Mouse (Mus musculus) kidney, adult 18-20 months (tissue): ENCODE data around the gene Tmem125.

Experiments used
- DNase-seq: peaks from one replicate; pipeline ENCODE4 v3.0.0; 2021

The Tmem125 gene

DNA sequence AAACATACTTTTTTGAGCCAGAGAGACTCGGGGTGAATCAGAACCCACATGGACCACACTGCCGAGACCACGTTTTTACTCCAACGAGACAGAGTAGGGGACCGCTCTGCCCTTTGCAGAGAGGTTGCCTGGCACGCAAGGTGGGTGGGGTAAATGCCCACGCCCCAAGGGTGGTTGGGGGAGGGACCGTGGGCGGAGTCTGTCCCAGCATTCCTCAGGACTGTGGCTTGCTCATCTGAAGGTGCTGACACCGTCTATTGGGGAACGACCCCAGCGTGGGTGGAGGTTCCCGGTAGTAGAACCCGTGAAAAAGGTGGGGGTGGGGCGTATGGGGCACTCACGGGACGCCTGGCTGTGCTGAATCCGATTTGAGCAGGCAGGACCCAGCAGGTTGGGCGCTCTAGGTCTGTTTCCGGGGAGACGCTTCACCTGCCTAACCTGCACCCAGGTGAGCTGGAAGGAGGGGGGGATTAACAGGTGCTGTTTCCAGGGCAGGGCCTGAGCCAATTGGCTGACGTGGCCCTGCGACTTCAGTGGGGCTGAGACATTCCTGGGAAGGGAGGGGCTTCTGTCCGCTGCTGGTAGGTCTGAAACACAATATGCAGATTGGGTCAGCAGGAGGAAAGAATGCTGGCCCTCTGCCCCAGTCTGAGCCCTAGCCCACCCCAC, at the start of gene Tmem125:
TSS of gene Tmem125 (minus strand) at position 453 of the 669 bp plus-strand sequence.
- DNase-seq, result peak; percentile 95

- no peak for DNase-seq
Measured at GRCm38 (mm10) chr4:118589733-118590130, 45.9 kb upstream of the Tmem125 start.

- no peak for DNase-seq
Measured at GRCm38 (mm10) chr4:118589053-118589732, 45.3 kb upstream of the Tmem125 start.

- no peak for DNase-seq
Measured at GRCm38 (mm10) chr4:118582629-118583028, 38.8 kb upstream of the Tmem125 start.

GRCm38 (mm10) chr4:118581508-118581907, 37.7 kb upstream of the Tmem125 start:
- DNase-seq, result no peak

DNA sequence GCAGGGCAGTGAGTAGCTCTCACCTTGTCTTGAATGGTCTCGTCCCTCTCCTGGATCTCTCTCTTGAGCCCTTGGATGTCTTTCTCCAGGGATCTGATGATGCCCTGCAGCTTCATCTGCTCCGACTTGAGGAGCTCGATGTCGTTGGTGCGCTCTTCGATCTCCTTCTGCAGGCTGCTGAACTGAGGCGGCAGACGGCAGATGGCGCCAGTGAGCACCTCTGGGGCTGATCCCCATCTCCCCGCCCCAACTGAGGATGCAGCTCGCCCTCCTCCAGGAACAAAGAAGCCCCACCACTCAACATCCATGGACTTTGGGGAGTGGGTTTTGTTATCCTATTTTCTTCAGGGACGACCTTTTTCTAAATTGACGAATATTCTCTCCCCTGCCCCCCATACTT, 35.5 kb upstream of the Tmem125 start:
- DNase-seq, result peak; percentile 20

DNA sequence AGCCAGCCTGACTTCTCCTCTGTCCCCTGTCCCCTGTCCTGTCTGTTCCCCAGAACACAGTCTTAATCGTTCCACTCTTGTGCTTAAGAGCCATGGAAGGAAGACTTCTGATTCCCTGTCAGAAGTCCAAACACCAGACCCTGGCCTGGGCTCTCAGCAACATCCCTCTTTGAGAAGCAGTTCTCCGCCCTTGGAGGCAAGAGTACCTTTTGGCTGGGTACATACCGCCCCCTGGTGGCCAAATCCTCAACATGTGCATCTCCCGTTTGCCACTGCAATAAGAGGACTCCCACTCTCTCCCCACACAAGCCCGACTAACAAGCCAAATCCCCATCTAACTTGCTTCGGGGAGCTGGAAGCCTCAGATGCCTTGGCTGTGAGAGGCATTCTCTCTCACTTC, 32.3 kb upstream of the Tmem125 start:
- peak; percentile 83 for DNase-seq

DNA sequence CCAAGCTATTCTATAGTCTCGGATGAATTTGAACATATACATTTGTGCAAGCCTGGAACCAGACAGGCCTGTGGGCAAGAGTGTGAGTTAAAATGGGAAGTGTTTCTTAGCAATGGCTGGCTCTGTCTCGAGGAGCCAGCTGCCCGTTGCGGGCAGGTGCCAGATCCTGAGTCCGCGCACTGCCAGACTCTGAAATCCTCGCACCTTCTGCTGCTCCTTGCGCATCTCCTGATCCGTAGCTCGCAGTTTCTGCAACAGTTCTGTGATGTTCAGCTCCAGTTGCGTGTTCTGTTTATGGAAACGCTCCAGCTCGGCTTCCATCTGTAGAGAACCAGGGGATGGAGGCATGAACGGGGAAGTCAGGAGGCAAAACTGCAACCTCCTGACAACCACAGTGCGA, 27.6 kb upstream of the Tmem125 start:
- DNase-seq, result no peak

DNA sequence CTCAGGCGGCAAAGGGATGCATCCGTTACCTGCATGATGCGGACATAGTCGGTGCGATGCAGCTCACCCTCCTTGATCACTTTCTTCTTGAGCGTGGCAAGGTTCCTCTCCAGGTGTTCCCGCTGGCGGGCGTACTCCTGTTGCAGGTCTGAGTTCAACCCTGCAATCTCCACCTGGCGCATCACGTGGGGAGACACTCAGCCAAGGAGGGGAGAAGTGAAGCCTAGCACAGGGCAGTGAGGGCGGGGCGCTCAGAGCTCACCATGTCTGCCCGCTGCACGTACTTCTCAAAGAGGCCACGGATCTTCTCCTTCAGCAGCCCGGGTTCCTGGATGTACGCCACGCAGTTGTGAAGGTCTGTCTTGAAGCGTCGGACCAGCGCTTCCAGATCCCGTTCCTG, 25.5 kb upstream of the Tmem125 start:
- no peak for DNase-seq

DNA sequence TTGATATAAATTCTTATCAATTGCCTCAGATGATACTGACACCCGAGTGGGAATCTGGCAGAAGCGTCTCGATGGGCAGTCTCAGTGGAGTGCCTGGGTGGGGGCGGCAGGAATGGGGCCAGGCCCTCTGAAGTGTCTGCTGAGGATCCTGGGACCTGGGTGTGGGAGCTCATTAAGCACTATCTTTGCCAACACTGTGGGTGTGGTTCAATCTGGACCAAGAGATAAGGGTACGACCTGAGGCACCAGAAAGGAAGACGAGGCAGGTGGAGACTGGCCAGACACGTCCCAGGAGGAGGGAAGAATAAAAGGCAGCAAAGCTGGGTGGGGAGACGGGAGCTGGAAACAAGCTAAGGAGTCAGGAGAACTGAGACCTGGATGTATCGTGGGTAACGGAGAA, 24.9 kb upstream of the Tmem125 start:
- DNase-seq, result no peak

DNA sequence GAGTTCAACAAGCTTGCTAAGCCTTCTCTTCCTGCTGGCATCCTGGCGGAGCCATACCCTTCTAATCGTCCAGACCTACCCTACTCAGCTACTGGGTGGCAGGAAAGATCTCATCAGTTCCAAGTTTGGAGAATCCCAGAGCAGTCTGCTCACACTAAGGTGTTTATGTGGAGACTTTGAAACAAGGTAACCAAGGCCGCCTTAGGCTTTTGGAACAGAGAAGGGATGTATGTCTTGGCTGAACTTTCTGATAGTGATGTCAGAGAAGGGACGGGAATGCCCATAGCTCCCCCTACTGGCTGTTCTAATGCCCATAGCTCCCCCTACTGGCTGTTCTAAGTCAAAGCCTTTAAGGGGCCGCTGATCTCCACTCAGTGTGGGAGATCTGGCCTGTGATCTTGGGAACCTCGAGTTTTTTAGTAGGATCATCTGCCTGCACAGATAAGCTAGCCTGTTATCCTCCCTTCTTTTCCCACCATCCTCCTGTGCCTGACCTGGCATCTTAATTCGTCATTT, 22.4 kb upstream of the Tmem125 start:
- peak; percentile 62 for DNase-seq

- no peak for DNase-seq
Measured at GRCm38 (mm10) chr4:118564926-118565279, 21.1 kb upstream of the Tmem125 start.

- DNase-seq, result peak; percentile 23
Measured at GRCm38 (mm10) chr4:118564062-118564925, 20.4 kb upstream of the Tmem125 start.

- DNase-seq, result no peak
Measured at GRCm38 (mm10) chr4:118553039-118553649, 9.3 kb upstream of the Tmem125 start.

GRCm38 (mm10) chr4:118548130-118548480, 4.3 kb upstream of the Tmem125 start:
- peak; percentile 14 for DNase-seq

DNA sequence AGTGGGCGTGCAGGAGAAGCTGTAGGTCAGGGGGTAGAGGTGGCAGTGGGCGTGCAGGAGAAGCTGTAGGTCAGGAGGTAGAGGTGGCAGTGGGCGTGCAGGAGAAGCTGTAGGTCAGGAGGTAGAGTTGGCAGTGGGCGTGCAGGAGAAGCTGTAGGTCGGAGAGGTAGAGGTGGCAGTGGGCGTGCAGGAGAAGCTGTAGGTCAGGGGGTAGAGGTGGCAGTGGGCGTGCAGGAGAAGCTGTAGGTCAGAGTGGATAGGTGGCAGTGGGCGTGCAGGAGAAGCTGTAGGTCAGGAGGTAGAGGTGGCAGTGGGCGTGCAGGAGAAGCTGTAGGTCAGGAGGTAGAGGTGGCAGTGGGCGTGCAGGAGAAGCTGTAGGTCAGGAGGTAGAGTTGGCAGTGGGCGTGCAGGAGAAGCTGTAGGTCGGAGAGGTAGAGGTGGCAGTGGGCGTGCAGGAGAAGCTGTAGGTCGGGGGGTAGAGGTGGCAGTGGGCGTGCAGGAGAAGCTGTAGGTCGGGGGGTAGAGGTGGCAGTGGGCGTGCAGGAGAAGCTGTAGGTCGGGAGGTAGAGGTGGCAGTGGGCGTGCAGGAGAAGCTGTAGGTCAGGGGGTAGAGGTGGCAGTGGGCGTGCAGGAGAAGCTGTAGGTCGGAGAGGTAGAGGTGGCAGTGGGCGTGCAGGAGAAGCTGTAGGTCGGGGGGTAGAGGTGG, 3.7 kb upstream of the Tmem125 start:
- DNase-seq, result peak; percentile 68

- DNase-seq, result no peak
Measured at GRCm38 (mm10) chr4:118544441-118545127, 740 bp upstream of the Tmem125 start.

GRCm38 (mm10) chr4:118543158-118543530, 700 bp downstream of the Tmem125 start:
- DNase-seq, result peak; percentile 73

DNA sequence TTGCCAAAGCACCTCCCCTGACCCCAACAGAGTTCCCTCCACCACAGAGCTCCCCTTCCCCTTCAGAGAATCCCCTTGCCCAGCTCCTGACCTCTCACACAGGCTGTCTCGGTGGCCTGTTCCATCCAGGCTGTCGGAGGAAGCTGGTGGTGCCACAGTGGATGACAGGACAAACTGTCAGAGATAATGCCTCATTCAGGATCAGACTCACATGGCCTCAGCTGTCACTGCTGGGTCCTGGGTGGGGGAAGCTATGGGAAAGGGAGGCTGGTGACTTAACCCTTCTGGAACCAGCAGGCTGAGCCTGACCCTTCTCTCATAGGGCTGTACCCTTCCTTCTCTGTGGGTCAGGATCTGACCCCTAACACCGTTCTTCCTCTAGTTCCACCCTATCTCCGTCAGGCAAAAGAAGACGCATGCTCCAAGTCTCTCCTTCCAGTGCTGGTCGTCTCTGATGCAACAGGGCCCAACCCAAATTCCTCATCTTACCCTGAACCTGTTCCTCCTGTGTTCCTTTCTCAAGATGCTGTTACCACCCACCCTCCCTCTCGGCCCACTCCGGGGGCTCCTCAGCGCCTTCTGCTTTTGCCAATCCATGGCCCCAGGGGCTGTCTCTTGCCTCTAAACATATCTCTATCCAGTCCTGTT, 1.2 kb downstream of the Tmem125 start:
- DNase-seq, result no peak

DNA sequence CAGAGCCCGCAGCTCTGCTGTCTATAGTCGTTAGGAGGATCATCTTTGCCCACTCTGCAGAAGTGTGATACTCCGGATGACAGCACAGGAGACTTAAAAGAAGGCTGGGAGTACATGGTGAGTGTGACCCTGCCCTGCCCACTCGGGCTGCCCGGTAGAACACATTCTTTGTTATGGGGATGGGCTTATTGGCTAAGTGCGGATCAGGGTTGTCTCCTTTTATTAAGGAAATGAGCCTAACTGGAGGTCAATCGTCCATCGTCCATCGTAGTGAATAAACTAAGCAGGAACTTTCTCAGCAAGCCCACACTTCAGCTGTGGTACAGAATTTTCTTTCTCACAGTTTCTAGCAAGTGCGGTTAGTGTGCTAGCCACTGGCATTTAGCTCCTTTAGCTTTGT, 3.9 kb downstream of the Tmem125 start:
- no peak for DNase-seq

DNA sequence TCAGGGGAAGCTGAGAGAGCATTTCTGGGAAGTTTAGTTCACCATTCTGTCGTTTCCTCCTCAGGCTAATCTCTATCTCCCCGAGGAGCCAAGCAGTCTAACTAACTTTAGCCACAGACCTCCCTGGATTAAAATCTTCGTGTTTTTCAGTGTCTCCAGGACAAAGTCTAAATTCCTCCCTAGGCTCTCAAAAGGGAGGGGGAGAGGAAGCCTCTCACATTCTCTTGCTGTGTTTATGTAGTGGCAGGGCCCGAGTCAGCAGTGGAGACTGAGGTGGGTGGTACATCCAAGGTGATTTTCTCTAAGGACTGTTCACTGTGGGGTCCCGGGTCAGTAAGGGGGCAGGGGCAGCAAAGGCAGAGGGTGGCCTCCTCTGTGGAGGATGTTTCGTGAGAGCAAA, 6.0 kb downstream of the Tmem125 start:
- DNase-seq, result peak; percentile 70
